9 mouse cellular contexts compared by ENCODE assay signal in the genomic region with DNA sequence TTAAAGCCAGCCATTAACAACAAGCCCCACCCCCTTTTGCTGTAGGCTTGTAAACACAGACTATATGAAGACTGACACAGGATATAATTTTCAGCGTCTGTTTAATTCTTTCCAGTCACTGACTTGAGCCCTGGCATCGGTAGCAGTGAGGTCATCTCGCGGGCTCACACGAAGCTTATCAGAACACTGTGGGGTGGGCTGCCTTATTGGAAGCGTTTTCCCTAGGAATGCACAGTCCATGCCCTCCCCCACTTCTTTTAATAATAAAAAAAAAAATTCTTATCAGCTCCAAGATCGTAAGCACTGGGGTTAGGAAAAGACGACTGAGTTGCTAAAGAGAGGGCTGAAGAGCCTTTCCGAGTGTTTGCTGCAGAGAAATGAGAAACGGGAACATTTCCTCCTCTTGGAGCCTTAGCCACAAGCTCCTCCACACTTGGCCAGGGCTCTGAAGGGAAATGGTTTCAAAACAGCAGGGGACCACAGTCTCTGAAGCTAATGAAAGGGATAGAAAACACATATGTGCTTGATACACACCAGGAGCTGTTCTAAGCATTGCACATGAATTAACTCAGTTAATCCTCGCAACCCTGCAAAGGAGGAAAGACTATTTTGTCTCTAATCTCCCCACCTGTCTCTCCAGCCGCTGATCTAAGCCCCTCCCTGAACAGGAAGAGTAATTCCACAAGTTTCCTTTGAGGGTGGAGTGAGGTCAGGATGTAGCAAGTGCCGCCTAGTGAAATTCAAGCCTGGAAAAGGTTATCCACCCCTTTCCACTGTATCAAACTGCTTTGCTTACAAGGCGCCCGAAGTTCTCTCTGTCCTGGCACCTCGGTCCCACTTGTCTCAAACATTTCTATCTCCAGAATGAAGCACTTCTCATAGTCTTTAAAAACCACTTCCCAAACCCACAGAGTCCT. TPM values are rescaled to one million over a fixed set of nuclear protein-coding genes. Genes with fewer than 3 reads are reported as not detected.
DNase-seq lines count a peak whose midpoint lies in the region; ATAC-seq and TF ChIP-seq lines count a peak whose summit lies in the region.
"Had no signal": no experiment of that assay in that cellular context is flagged by ENCODE, and none has a peak within 500 bp of the region (broad histone marks: within the 10 kb centered on the region; RNA-seq: fewer than 3 reads in every experiment).

No protein-coding gene starts in this region.

- H3K9ac ChIP-seq in heart, embryonic 13.5 days = peak overlapping the region; percentile 38; the same call in 1 of the 2 replicates
- H3K9ac ChIP-seq in lung, postnatal 0 days (replicated peaks; ENCODE audit: low read depth) = no peak overlapping the region

- ATAC-seq in heart, embryonic 13.5 days (ENCODE audit: extremely low read depth, insufficient number of reproducible peaks, low FRiP score, low TSS enrichment) = peak; percentile 30; the same call in 1 of the 2 replicates
- peak; percentile 75 for ATAC-seq in lung, postnatal 0 days

- 9% methylated on average over 16 of the region's 16 CpGs for WGBS in heart, embryonic 13.5 days
- 4% methylated on average over 16 of the region's 16 CpGs for WGBS in lung, postnatal 0 days

- TF ChIP-seq POLR2A in brain, embryonic 14.5 days (IDR thresholded peaks at IDR 0.05; ENCODE audit: borderline replicate concordance, extremely low read depth, insufficient read depth, insufficient read length, poor library complexity, severe bottlenecking) = no peak

- TF ChIP-seq EP300 in lung, postnatal 0 days (IDR thresholded peaks at IDR 0.05) = peak; percentile 87

- DNase-seq in NIH3T3 (ENCODE audit: low read depth) = peak; percentile 69
- DNase-seq in brain, embryonic 14.5 days (ENCODE audit: low read depth) = peak; percentile 85
- DNase-seq in lung, postnatal 0 days (ENCODE audit: low spot score) = peak; percentile 94
- DNase-seq in adipocyte (ENCODE audit: low spot score) = no peak
- no peak for DNase-seq in frontal cortex, postnatal 14 days (ENCODE audit: low spot score in 2 of 2)
- no peak for DNase-seq in adrenal gland, adult 8-10 months
- DNase-seq: adrenal gland, postnatal 10 days had no signal

- peak overlapping the region; percentile 57 for H3K4me2 ChIP-seq in heart, embryonic 13.5 days
- H3K4me2 ChIP-seq in lung, postnatal 0 days (replicated peaks; ENCODE audit: low read depth, low read length) = peak overlapping the region; percentile 37

- H3K27ac ChIP-seq in heart, embryonic 13.5 days (replicated peaks) = peak overlapping the region; percentile 53
- peak overlapping the region; percentile 80 for H3K27ac ChIP-seq in lung, postnatal 0 days (ENCODE audit: low read length)

- H3K4me1 ChIP-seq in heart, embryonic 13.5 days = peaks cover 21% of the 10 kb centered on the region
- H3K4me1 ChIP-seq in lung, postnatal 0 days (ENCODE audit: insufficient read depth, low read depth, low read length) = no peaks in the 10 kb centered on the region; the same call in 1 of the 2 replicates

- peaks cover 6% of the 10 kb centered on the region; the same call in 1 of the 2 replicates for H3K27me3 ChIP-seq in heart, embryonic 13.5 days (replicated peaks)
- no peaks in the 10 kb centered on the region for H3K27me3 ChIP-seq in lung, postnatal 0 days (replicated peaks; ENCODE audit: insufficient read depth, low read length)

- H3K4me3 ChIP-seq in heart, embryonic 13.5 days = peak overlapping the region; percentile 7; the same call in 1 of the 2 replicates
- H3K4me3 ChIP-seq in lung, postnatal 0 days (ENCODE audit: low read depth, low read length) = no peak overlapping the region

- no peaks in the 10 kb centered on the region for H3K36me3 ChIP-seq in heart, embryonic 13.5 days
- no peaks in the 10 kb centered on the region for H3K36me3 ChIP-seq in lung, postnatal 0 days (ENCODE audit: insufficient read depth, low read length)

- no peak for TF ChIP-seq CTCF in brain, embryonic 14.5 days (IDR thresholded peaks at IDR 0.05; ENCODE audit: borderline replicate concordance, extremely low read depth, insufficient read depth, insufficient read length)
- no peak for TF ChIP-seq CTCF in lung, postnatal 0 days (IDR thresholded peaks at IDR 0.05)

- H3K9me3 ChIP-seq in heart, embryonic 13.5 days = no peaks in the 10 kb centered on the region
- H3K9me3 ChIP-seq in lung, postnatal 0 days (ENCODE audit: low read length) = no peaks in the 10 kb centered on the region

RNA-seq across cellular contexts. Expression of gene Tspan11, which starts 33.4 kb away (rescaled TPM):
- polyA plus RNA-seq in brain, embryonic 14.5 days (2012; rRNA removed) = 8.0 and 9.2 TPM in 2 replicates
- 2.0 and 3.3 TPM in 2 replicates for polyA plus RNA-seq in heart, embryonic 13.5 days (2015; fragmentation: Nextera tagmentation; extraction: Ambion mirVana)
- 45.0 and 64.3 TPM in 2 replicates for polyA plus RNA-seq in lung, postnatal 0 days (2015; fragmentation: Nextera tagmentation; extraction: Ambion mirVana)
- 10 to 100 TPM in 2 of 4 experiments, 1 to 10 TPM in 2; 7.3 to 21.2 (median 12.3) TPM for total RNA-seq in adrenal gland, adult 8-10 months (2022)
- total RNA-seq: neutrophil, adult 5-6 weeks had no signal

Comparison
In these comparisons a context has a peak if more than half of its experiments do, and no peak if none do; other contexts are left out.
1. DNase-seq: peak in NIH3T3 (single experiment), brain, embryonic 14.5 days (single experiment) and lung, postnatal 0 days (single experiment); none in adipocyte (single experiment), frontal cortex, postnatal 14 days (0 of 2) and adrenal gland, adult 8-10 months (single experiment).